Mouse (Mus musculus) cerebellum, adult 18-20 months (tissue): Measurements from ENCODE around the gene Atg5.

ENCODE experiments used
- DNase-seq, 2 experiments: peaks; one replicate each; pipeline ENCODE4 v3.0.0; 2021

Gene Atg5

DNA sequence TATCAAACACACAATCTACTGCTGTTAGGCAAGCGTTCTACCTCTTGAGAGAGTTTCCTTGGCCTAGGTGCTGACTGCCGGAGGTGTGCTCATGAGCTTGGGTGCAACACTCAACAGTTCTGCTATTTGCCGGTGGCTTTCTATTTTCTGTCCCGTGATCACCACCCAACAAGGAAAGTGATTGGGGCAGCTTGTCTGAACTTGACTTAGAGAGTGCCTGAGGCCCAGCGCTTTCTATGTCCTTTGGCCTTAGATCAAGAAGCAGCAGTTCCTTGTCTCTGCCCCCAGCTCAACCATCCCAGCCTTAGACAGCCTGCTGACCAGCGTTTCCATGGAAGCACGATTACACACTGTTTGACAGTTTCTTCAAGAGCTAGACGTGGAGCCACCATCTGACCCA, 124.7 kb downstream of the Atg5 start:
- no peak for DNase-seq

DNA sequence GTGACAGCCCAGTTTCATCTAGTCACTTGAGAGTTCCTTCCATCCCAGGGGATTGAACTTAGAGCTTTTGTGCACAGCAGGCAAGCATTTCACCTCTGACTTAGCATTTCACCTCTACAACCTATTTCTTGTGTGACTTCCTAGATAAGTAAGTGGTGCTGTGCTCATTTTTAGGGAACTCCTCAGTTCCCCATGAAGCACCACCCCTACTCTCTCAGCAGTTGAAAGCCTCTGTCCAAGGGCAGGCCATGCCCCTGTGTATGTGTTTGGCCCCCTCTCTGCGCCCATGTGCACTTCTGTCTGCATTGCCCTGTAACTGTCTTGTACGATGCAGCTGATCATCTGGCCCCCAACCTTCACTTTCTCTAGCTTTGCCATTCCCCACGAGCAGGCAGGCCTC, 132.0 kb downstream of the Atg5 start:
- DNase-seq, result no peak

DNA sequence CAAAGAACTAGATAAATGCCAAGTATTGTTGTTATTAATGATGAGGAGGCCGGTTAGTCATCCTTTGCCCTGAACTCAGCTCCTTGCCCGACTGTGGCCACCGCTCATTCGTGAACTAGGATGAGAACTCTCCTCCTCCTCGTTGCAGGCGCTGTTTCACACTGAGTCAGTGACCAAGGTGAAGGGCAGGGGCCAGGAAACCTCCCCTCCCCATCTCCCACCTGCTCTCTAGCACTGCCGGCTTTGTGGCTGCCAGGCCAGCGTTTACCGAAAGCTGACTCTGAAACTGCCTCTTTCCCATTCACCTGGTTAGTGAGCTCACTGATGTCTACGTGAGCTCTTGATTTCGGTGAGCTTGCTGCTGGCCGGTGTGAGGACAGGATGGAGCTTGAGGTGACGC, 132.4 kb downstream of the Atg5 start:
- no peak for DNase-seq

DNA sequence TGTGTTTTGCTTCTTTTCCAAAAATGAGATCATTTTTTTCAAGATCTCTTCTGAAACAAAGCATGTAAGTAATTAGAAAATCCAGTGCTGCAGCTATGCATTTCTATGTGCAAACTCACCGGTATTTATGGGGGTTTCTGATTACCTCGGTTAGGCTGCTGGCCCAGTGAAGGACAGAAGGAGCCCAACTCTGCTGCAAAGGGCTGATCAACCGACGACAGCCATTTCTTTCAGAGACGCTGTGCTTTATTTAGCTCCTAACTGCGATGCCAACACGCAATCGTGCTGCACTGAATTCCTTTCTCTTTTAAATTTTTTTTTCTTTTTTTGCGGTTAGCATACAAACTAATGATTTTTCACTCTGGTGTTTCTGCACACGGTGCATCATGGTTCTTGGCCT, 133.4 kb downstream of the Atg5 start:
- DNase-seq, result no peak

DNA sequence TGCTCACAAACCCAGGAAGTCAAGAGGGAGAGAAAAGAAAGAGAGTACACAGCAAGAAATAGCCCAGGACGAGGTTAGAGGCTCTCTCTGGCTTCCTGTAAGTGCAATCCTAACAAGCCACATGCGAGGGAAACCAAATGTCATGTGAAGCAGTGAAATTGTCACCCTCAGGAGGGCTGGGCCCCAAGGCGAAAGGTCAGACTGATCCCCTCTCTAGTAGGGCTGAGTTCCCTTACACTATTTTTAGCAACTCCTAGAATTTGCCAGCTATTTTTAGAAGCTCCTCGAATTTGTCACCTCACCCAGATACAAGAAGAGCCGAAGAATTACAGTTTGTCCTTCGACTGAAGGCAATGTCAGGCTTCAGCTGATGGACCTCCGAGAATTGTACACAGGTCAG, 135.3 kb downstream of the Atg5 start:
- DNase-seq, result no peak

DNA sequence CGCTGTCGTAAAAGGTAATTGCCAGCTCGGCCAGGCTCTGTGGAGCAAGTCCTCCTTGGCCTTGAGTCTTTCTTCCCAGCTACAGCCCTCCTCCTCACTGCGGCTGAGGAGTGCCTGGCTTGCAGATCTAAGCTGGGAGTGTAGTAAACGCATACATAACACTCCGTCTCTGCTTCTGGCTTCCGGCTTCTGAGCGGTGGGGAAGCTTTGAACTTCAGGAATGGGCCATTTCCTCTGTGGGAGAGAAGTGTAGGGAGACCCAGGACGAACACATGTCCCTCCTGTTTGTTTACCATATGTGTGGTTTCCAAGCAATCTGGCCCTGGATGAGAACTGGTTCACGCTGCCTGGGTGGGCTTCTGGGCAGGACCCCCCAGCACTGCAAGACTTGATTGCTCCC, 140.9 kb downstream of the Atg5 start:
- DNase-seq, result no peak

DNA sequence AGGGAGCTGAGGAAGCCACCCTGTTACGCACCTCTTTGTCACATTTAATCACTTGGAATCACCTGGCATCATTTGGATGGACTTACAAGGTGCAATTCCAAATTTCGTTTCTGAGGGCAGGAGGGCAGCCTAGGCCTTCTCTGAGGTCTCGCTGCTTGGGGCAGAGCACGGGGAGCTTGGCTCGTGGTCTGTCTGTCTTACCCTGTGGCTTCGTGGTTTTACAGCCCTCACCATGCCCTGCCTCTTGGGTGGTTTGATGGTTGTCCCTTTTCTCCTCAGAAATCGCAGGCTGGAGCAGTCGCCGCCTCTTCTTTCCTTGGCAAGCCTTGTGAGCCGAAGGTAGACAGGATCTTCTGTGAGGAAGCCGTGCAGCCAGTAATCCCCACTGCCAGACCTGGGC, 141.8 kb downstream of the Atg5 start:
- no peak for DNase-seq
